Mouse (Mus musculus) midbrain, embryonic 11.5 days (tissue): ENCODE results near the gene Krtap29-1. TPM values are rescaled to one million over a fixed set of nuclear protein-coding genes. Genes with fewer than 3 reads are reported as not detected.

Experiments used
- ATAC-seq: fragments of 200-750 bp; cut with Nextera tagmentation; 2 replicates; pipeline ENCODE4 v1.8.0; 2017; ENCODE audit warnings: moderate TSS enrichment, moderate library complexity; ENCODE audit not compliant: low FRiP score
- DNase-seq: peaks from one replicate; pipeline ENCODE4 v3.0.0; 2015; ENCODE audit warnings: low spot score; ENCODE audit errors: missing footprints
- H3K27ac ChIP-seq: fragments of 300-500 bp; sonication (generic); 2 replicates; pipeline ENCODE4 v1.5.1; 2014; ENCODE audit warnings: low read depth, low read length
- H3K27me3 ChIP-seq: fragments of 300-500 bp; sonication (generic); 2 replicates; pipeline ENCODE4 v1.6.1; 2014; ENCODE audit warnings: mild to moderate bottlenecking, low read length, moderate library complexity, mixed read lengths; ENCODE audit not compliant: control insufficient read depth, insufficient read depth
- H3K36me3 ChIP-seq: fragments of 300-500 bp; sonication (generic); 2 replicates; pipeline ENCODE4 v1.6.1; 2014; ENCODE audit warnings: mild to moderate bottlenecking, low read length, moderate library complexity, mixed read lengths; ENCODE audit not compliant: control insufficient read depth, insufficient read depth
- H3K4me1 ChIP-seq: fragments of 300-500 bp; sonication (generic); 2 replicates; pipeline ENCODE4 v1.6.1; 2014; ENCODE audit warnings: low read length; ENCODE audit not compliant: control insufficient read depth, insufficient read depth
- H3K4me2 ChIP-seq: fragments of 300-500 bp; sonication (generic); 2 replicates; pipeline ENCODE4 v1.6.1; 2014; ENCODE audit warnings: mild to moderate bottlenecking, moderate library complexity
- H3K4me3 ChIP-seq: fragments of 300-500 bp; sonication (generic); 2 replicates; pipeline ENCODE4 v1.5.1; 2014; ENCODE audit warnings: low read depth, low read length
- H3K9ac ChIP-seq: fragments of 300-500 bp; sonication (generic); 2 replicates; pipeline ENCODE4 v1.6.1; 2014; ENCODE audit warnings: low read length
- H3K9me3 ChIP-seq: fragments of 300-500 bp; sonication (generic); 2 replicates; pipeline ENCODE4 v1.6.1; 2016; ENCODE audit warnings: low read length; ENCODE audit not compliant: control insufficient read depth
- WGBS: fragments of 180-500 bp; shearing (Covaris S2); extraction: QIAGEN DNeasy Blood & Tissue Kit; methylation state at CpG from one replicate; pipeline ENCODE4 v1.1.7; 2014; 5-methylcytosine and 5-hydroxymethylcytosine counted together
- polyA plus RNA-seq: library from polyadenylated mRNA; unstranded; fragments of >200 nt; fragmentation: Nextera tagmentation; extraction: Ambion mirVana; gene quantifications from 2 replicates; pipeline ENCODE4 v1.2.1, GENCODE M21; 2014

Gene Krtap29-1
- polyA plus RNA-seq, 1 experiment from 2014 or later = not detected

GRCm38 (mm10) chr11:99983442-99983841 lies 4.6 kb upstream of the Krtap29-1 start:
- Histone ChIP-seq H3K27me3 (no peaks in the 10 kb centered on the region), H3K36me3 (no peaks in the 10 kb centered on the region), H3K9ac (no peak overlapping the region), H3K27ac (no peak overlapping the region), H3K9me3 (no peaks in the 10 kb centered on the region), H3K4me1 (no peaks in the 10 kb centered on the region), H3K4me2 (no peak overlapping the region), H3K4me3 (no peak overlapping the region)
- ATAC-seq = no peak
- WGBS = 82% methylated on average over 1 of the region's 1 CpGs
- no peak for DNase-seq

- H3K4me3 ChIP-seq = no peak overlapping the region
- no peak overlapping the region for H3K9ac ChIP-seq
- no peaks in the 10 kb centered on the region for H3K4me1 ChIP-seq
- H3K4me2 ChIP-seq = no peak overlapping the region
- H3K27me3 ChIP-seq = no peaks in the 10 kb centered on the region
- DNase-seq = no peak
- WGBS = 86% methylated on average over 9 of the region's 9 CpGs
- no peak overlapping the region for H3K27ac ChIP-seq
- H3K36me3 ChIP-seq = no peaks in the 10 kb centered on the region
- no peak for ATAC-seq
- no peaks in the 10 kb centered on the region for H3K9me3 ChIP-seq
Observed at GRCm38 (mm10) chr11:99982731-99983130, 3.9 kb upstream of the Krtap29-1 start.

DNA sequence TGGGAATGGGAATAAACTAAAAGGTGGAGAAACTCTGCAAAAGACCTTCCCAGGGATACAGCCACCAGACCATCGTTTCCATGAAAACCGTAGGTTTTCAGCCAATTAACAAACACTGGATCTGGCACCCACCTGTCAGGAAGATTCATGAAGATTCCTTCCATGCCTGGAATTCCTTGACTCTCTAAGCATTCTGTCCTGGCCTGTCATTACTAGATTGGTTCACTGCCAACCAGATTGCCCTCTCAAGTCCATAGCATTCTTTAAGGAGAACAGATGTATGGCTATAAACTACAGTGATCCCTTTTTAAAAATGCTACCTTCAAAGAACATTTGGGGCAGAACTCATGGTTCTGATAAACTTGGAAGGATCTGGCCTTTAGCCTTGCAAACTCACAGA lies 12.9 kb downstream of the Krtap29-1 start:
- Histone ChIP-seq H3K27me3 (no peaks in the 10 kb centered on the region), H3K9me3 (no peaks in the 10 kb centered on the region), H3K4me1 (no peaks in the 10 kb centered on the region), H3K27ac (no peak overlapping the region), H3K36me3 (no peaks in the 10 kb centered on the region), H3K4me3 (no peak overlapping the region), H3K4me2 (no peak overlapping the region), H3K9ac (no peak overlapping the region)
- DNase-seq (no peak), ATAC-seq (no peak)
- 82% methylated on average over 2 of the region's 2 CpGs for WGBS

DNA sequence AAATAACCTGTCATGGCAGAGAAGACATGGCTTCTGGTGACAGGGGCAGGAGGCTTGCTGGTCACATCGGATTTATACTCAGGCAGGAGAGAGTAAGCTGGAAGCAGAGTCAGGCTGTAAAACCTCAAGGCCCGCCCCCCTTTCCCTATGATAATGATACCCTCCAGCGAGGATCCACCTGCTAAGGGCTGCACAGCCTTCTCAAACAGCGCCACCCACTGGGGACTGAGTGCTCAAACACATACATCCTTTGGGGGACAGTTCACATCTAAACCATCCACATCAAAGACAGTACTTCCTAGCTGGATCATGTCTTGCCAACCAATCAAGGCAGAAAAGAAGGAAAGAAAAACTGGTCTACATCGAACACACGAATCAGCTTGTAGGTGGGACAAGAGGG lies 14.6 kb downstream of the Krtap29-1 start:
- H3K27me3 ChIP-seq = no peaks in the 10 kb centered on the region
- ATAC-seq = no peak
- no peaks in the 10 kb centered on the region for H3K9me3 ChIP-seq
- DNase-seq = no peak
- no peak overlapping the region for H3K4me2 ChIP-seq
- no peak overlapping the region for H3K4me3 ChIP-seq
- H3K4me1 ChIP-seq = no peaks in the 10 kb centered on the region
- H3K27ac ChIP-seq = no peak overlapping the region
- 51% methylated on average over 6 of the region's 6 CpGs for WGBS
- H3K36me3 ChIP-seq = no peaks in the 10 kb centered on the region
- no peak overlapping the region for H3K9ac ChIP-seq

DNA sequence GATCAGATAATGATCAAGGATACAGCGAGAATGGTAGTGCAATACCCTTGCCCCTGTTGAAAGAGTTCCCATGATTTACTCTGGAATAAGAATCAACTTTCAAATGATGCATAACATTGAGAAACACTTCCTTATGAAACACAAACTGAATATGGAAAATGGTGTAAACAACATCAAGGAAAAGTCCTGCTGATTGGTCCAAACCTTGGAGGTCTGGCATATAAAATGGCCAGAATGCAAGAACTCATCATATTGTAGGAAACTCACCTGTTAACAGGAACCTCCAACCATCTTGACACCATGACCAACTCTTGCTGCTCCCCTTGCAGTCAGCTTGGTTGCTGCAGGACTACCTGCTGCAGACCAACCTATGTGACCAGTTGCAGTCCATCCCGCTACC lies 30.7 kb downstream of the Krtap29-1 start, which contains the start of gene Krtap9-5:
Gene Krtap9-5 (plus strand): TSS at position 301 of the 400 bp plus-strand sequence.
- 91% methylated on average over 2 of the region's 2 CpGs for WGBS
- Histone ChIP-seq H3K4me2 (no peak within 1 kb of the TSS), H3K4me3 (no peak within 1 kb of the TSS), H3K4me1 (no peaks in the 10 kb centered on the region), H3K27ac (peak within 1 kb of the TSS; percentile 51), H3K36me3 (no peaks in the 10 kb centered on the region), H3K9me3 (no peaks in the 10 kb centered on the region), H3K9ac (no peak within 1 kb of the TSS), H3K27me3 (no peaks in the 10 kb centered on the region)
- ATAC-seq (no peak), DNase-seq (no peak)

DNA sequence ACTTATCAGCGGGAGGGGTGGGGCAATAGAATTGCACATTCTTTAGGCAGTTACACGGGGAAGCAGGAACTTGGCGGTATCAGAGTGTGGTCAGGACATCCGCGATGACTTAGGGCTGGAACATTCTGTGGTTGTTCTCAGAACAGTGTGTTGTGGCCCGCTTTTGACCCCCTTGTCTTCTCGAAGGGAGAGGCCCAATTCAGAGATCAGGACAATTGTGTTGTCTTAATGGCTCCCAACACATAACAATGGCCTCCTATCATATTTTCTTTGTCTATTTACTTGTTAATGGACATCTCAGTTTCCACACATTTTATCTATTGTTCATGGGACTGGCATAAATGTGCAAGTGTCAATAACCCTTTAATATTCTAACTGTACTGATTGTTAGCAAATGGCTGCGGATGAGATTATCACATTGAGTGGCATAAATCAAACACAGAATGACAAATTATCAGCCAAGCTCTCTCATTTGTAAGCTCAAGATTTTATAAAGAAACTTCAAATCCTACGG lies 41.0 kb downstream of the Krtap29-1 start:
- no peak for ATAC-seq
- Histone ChIP-seq H3K27ac (no peak overlapping the region), H3K9me3 (no peaks in the 10 kb centered on the region), H3K4me2 (no peak overlapping the region), H3K27me3 (no peaks in the 10 kb centered on the region), H3K4me1 (no peaks in the 10 kb centered on the region), H3K36me3 (no peaks in the 10 kb centered on the region), H3K4me3 (no peak overlapping the region), H3K9ac (no peak overlapping the region)
- no peak for DNase-seq
- WGBS = 86% methylated on average over 9 of the region's 9 CpGs

- ATAC-seq (no peak), DNase-seq (no peak)
- no peaks in the 10 kb centered on the region for H3K4me1 ChIP-seq
- no peak within 1 kb of the TSS for H3K4me2 ChIP-seq
- WGBS = 86% methylated on average over 1 of the region's 1 CpGs
- H3K9ac ChIP-seq = no peak within 1 kb of the TSS
- no peaks in the 10 kb centered on the region for H3K9me3 ChIP-seq
- H3K27me3 ChIP-seq = no peaks in the 10 kb centered on the region
- H3K36me3 ChIP-seq = no peaks in the 10 kb centered on the region
- no peak within 1 kb of the TSS for H3K4me3 ChIP-seq
- no peak within 1 kb of the TSS for H3K27ac ChIP-seq
Observed at GRCm38 (mm10) chr11:99935991-99936390, 42.9 kb downstream of the Krtap29-1 start, which contains the start of gene Krtap31-2. Gene Krtap31-2 (plus strand): TSS chr11:99936291.

Other genes starting within 250 kb of the Krtap29-1 start
- gene Gm14180, start 244.8 kb downstream of the Krtap29-1 start, polyA plus RNA-seq = not detected in 2 replicates
- gene Gm11595, start 206.1 kb downstream of the Krtap29-1 start, polyA plus RNA-seq = not detected in 2 replicates
- gene Krtap4-8, start 198.3 kb downstream of the Krtap29-1 start, polyA plus RNA-seq = not detected in 2 replicates
- not detected in 2 replicates for gene Krtap4-9, start 193.9 kb downstream of the Krtap29-1 start, polyA plus RNA-seq
- gene Gm11596, start 185.6 kb downstream of the Krtap29-1 start, polyA plus RNA-seq = not detected in 2 replicates
- gene Gm11569, start 180.1 kb downstream of the Krtap29-1 start, polyA plus RNA-seq = not detected in 2 replicates
- gene Gm11554, start 174.6 kb downstream of the Krtap29-1 start, polyA plus RNA-seq = not detected in 2 replicates
- gene Krtap4-13, start 169.2 kb downstream of the Krtap29-1 start, polyA plus RNA-seq = not detected in 2 replicates
- gene Gm11564, start 163.4 kb downstream of the Krtap29-1 start, polyA plus RNA-seq = not detected in 2 replicates
- not detected in 2 replicates for gene 2300003K06Rik, start 141.0 kb downstream of the Krtap29-1 start, polyA plus RNA-seq
- not detected in 2 replicates for gene Krtap4-16, start 127.4 kb downstream of the Krtap29-1 start, polyA plus RNA-seq
- gene Gm11568, start 121.1 kb downstream of the Krtap29-1 start, polyA plus RNA-seq = not detected in 2 replicates
- not detected in 2 replicates for gene Gm11559, start 114.6 kb downstream of the Krtap29-1 start, polyA plus RNA-seq
- gene Krtap9-1, start 105.7 kb downstream of the Krtap29-1 start, polyA plus RNA-seq = not detected in 2 replicates
- not detected in 2 replicates for gene Gm11567, start 99.9 kb downstream of the Krtap29-1 start, polyA plus RNA-seq
- not detected in 2 replicates for gene Krtap31-1, start 71.1 kb downstream of the Krtap29-1 start, polyA plus RNA-seq
- gene Gm11565, start 64.3 kb downstream of the Krtap29-1 start, polyA plus RNA-seq = not detected in 2 replicates
- not detected in 2 replicates for gene Krtap31-2, start 42.8 kb downstream of the Krtap29-1 start, polyA plus RNA-seq
- not detected in 2 replicates for gene Krtap9-5, start 30.6 kb downstream of the Krtap29-1 start, polyA plus RNA-seq
- not detected in 2 replicates for gene Krtap16-1, start 7.5 kb upstream of the Krtap29-1 start, polyA plus RNA-seq
- gene Krtap17-1, start 14.9 kb upstream of the Krtap29-1 start, polyA plus RNA-seq = not detected in 2 replicates
- gene Krt33a, start 37.2 kb upstream of the Krtap29-1 start, polyA plus RNA-seq = not detected in 2 replicates
- not detected in 2 replicates for gene Krt33b, start 50.8 kb upstream of the Krtap29-1 start, polyA plus RNA-seq
- not detected in 2 replicates for gene Krt34, start 62.5 kb upstream of the Krtap29-1 start, polyA plus RNA-seq
- gene Krt31, start 71.5 kb upstream of the Krtap29-1 start, polyA plus RNA-seq = not detected in 2 replicates
- not detected in 2 replicates for gene Krt32, start 109.2 kb upstream of the Krtap29-1 start, polyA plus RNA-seq
- not detected in 2 replicates for gene Krt35, start 117.2 kb upstream of the Krtap29-1 start, polyA plus RNA-seq
- gene Krt36, start 126.6 kb upstream of the Krtap29-1 start, polyA plus RNA-seq = not detected in 2 replicates
- gene Krt13, start 142.5 kb upstream of the Krtap29-1 start, polyA plus RNA-seq = not detected in 2 replicates
- 0.65 and 0.89 TPM in 2 replicates for gene Krt15, start 156.9 kb upstream of the Krtap29-1 start, polyA plus RNA-seq
- 1.8 and 3.2 TPM in 2 replicates for gene Krt19, start 169.6 kb upstream of the Krtap29-1 start, polyA plus RNA-seq
- not detected in 2 replicates for gene Krt9, start 214.2 kb upstream of the Krtap29-1 start, polyA plus RNA-seq
- 1.2 and 1.5 TPM in 2 replicates for gene Krt14, start 228.5 kb upstream of the Krtap29-1 start, polyA plus RNA-seq